Mouse (Mus musculus) cerebellum, adult 2 months (tissue): ENCODE results near the gene Tubgcp4. TPM values are rescaled to one million over a fixed set of nuclear protein-coding genes. Genes with fewer than 3 reads are reported as not detected.

Experiments
- DNase-seq, 2 experiments: peaks; one replicate each; pipeline ENCODE4 v3.0.0; 2021
- H3K27ac ChIP-seq: fragments of 200-500 bp; 2 replicates; pipeline ENCODE4 v1.5.1; 2012; ENCODE audit warnings: low read length, control low read depth, inconsistent platforms; ENCODE audit not compliant: insufficient read depth
- H3K27me3 ChIP-seq: fragments of 200-500 bp; 2 replicates; pipeline ENCODE4 v1.6.1; 2012; ENCODE audit warnings: inconsistent platforms, mild to moderate bottlenecking, low read length, moderate library complexity; ENCODE audit not compliant: control insufficient read depth, insufficient read depth
- H3K4me1 ChIP-seq: fragments of 200-500 bp; 2 replicates; pipeline ENCODE4 v1.6.1; 2011; ENCODE audit warnings: low read length; ENCODE audit not compliant: control insufficient read depth, insufficient read depth
- H3K4me3 ChIP-seq: fragments of 200-500 bp; replicated peaks from 2 replicates; pipeline ENCODE3; 2011; ENCODE audit warnings: mild to moderate bottlenecking, low read depth, low read length, control low read depth; ENCODE audit not compliant: insufficient read depth
- CTCF ChIP-seq: fragments of 200-500 bp; IDR thresholded peaks from 2 replicates; pipeline ENCODE4 v1.5.1; 2011; ENCODE audit warnings: low read depth, mild to moderate bottlenecking, control low read depth, low read length, moderate library complexity, borderline replicate concordance; ENCODE audit not compliant: insufficient read depth
- POLR2A ChIP-seq: fragments of 200-500 bp; IDR thresholded peaks from 2 replicates; pipeline ENCODE4 v1.6.1; 2011; ENCODE audit warnings: low read length, control low read depth, borderline replicate concordance; ENCODE audit not compliant: insufficient read depth
- WGBS: fragments of 180-500 bp; shearing (Covaris S2); methylation state at CpG from one replicate; pipeline ENCODE4 v1.1.7; 2018; 5-methylcytosine and 5-hydroxymethylcytosine counted together
- polyA plus RNA-seq: library from polyadenylated mRNA; depleted of rRNA; stranded (reverse); fragments of >200 nt; gene quantifications from 2 replicates; pipeline ENCODE4 v1.2.3, GENCODE M21; 2012; rRNA removed

The Tubgcp4 gene
- polyA plus RNA-seq, 1 experiment: 40.2 TPM

DNA sequence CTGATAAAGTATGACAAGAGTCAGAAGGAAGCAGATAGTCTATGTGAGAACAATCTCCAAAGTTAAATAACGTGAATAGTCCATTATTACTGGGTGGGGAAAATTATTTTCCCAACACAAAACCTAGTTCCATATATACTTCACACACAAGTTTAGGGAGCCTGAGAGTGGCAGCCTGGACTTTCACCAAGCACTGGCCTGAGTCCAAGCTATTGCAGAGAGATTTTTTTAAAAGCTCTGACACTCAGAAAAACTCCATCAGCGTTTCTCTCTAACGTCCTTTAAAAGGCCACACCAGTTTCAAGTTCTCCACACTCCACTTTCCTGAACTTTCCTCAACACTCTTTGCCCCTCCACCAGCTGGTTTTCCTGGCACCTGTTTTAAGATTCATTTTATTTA is 44.0 kb downstream of the Tubgcp4 start:
- H3K27me3 ChIP-seq: no peaks in the 10 kb centered on the region
- H3K4me3 ChIP-seq: no peak overlapping the region
- no peak for DNase-seq
- TF ChIP-seq POLR2A: no peak
- TF ChIP-seq CTCF: no peak
- peaks cover 3% of the 10 kb centered on the region; the same call in 1 of the 2 replicates for H3K4me1 ChIP-seq
- no peak overlapping the region for H3K27ac ChIP-seq
- 39% methylated on average over 3 of the region's 3 CpGs for WGBS

DNA sequence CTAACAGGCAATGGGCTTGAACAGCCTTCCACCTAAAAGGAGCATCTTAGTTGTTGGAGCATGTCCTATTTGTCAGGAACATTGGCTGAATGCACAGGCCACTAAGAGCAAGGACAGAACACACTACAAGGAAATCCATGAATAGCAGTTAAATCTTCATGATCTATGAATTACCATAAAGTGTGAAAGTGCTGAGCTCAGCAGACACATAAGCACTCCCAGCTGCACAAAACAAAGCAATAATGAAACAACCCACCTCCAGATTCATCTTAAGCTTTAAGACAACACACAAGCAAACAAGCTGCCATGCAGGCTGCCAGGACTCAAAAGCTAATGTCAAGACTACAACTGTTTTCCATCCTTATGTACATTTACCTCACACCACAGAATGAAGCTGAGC is 48.7 kb downstream of the Tubgcp4 start:
- TF ChIP-seq POLR2A: no peak
- TF ChIP-seq CTCF: no peak

DNA sequence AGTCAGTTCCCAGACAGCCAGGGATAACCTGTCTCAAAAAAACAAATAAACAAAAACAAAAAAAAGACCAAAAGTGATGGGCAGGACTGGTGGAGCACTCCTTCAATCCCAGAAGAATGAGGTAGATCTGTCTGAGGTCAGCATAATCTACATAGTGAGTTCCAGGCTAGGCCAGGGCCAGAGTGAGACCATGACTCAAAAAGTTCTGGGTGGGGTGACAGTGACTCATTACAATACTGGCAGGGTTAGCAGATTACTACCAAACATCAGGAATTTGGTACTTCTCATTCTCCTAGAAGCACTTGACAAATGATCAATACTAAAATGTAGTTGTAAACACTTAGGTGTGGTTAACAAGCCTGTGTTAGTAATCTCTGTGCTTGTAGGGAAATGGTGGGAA is 49.5 kb downstream of the Tubgcp4 start:
- no peak for DNase-seq
- Histone ChIP-seq H3K4me1 (peaks cover 3% of the 10 kb centered on the region), H3K4me3 (no peak overlapping the region), H3K27ac (no peak overlapping the region), H3K27me3 (no peaks in the 10 kb centered on the region)
- no peak for TF ChIP-seq CTCF

More for the DNA sequence above, 48.7 kb downstream of the Tubgcp4 start:
- H3K4me3 ChIP-seq: no peak overlapping the region
- H3K4me1 ChIP-seq: peaks cover 3% of the 10 kb centered on the region
- no peak for DNase-seq
- H3K27me3 ChIP-seq: no peaks in the 10 kb centered on the region
- H3K27ac ChIP-seq: no peak overlapping the region

DNA sequence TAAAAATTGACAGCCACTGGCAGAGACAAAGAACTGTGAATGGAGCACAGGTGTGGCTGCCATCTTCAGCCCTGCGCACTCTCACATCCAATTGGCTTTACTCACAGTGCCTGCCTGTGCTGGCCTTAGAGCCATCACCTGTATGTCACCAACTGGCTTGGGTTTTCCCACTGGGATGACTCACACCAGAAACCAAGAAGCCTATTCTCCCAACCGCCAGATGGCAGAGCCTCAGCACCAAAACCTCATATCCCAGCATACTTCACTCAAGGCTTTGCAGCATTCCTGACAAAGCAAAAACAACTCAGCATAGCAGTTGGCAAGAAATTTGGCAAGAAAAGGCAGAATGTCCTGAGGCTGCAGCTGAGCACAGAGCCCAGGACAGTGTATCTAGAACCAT is 52.6 kb downstream of the Tubgcp4 start:
- TF ChIP-seq POLR2A (no peak), CTCF (peak; percentile 82)
- WGBS: 6% methylated on average over 2 of the region's 2 CpGs
- no peaks in the 10 kb centered on the region for H3K27me3 ChIP-seq
- H3K4me3 ChIP-seq: no peak overlapping the region
- peak; percentile 79 to 90 for DNase-seq
- no peak overlapping the region for H3K27ac ChIP-seq
- no peaks in the 10 kb centered on the region; the same call in none of the 2 replicates for H3K4me1 ChIP-seq

DNA sequence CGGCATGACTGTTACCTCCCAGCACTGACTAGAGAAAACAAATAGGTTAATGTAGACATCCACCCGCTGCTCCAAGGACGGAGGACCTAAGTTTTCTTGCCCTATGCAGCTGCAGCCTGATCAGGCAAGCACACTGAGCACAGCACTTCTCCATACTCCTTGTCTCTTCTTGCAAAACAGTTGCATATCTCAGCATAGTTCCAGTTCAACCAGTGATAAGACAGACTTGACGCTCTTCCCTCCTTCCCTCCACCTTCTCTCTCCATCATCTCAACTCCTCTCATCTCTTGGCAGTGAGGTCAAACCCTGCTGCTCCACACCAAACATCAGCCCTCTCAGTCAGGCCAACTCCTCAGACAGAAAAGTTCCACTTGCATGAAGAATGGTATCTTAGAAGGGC is 57.7 kb downstream of the Tubgcp4 start:
- Histone ChIP-seq H3K27ac (no peak overlapping the region), H3K4me3 (no peak overlapping the region), H3K4me1 (no peaks in the 10 kb centered on the region; the same call in 1 of the 2 replicates), H3K27me3 (no peaks in the 10 kb centered on the region)
- DNase-seq: no peak
- WGBS: 89% methylated on average over 4 of the region's 4 CpGs
- TF ChIP-seq POLR2A (no peak), CTCF (no peak)

DNA sequence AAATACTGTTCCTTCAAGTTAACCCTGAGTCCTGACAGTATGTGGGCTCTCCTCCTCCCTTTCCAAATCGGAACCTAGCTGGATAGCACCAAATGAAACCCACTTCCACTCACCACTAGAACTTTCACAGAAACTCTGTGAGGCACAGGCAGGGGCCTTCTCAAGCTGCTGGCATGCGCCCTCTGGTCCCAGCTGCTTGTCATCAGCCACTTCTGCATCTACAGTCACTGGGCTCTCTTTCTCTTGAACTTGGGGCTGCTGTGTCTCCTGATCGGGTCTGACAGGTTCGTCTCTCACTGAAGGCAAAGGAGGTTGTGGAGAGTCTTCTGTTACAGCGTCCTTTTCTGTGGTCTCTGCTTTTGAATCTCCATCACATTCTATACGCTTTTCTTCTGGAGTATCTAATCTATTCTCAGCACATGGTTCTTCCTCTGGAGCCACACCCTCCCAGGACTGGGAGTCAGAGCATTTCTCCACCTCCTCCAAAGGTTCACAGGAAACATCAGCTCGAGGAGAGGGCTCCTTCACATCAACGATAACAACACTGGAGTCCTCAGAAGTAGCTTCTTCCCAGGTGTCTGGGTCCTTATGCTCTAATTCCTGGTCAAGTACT is 65.1 kb downstream of the Tubgcp4 start:
- Histone ChIP-seq H3K27me3 (no peaks in the 10 kb centered on the region; the same call in 1 of the 2 replicates), H3K4me1 (no peaks in the 10 kb centered on the region), H3K27ac (no peak overlapping the region), H3K4me3 (no peak overlapping the region)
- no peak for DNase-seq
- 92% methylated on average over 8 of the region's 8 CpGs for WGBS
- TF ChIP-seq CTCF (no peak), POLR2A (no peak)

DNA sequence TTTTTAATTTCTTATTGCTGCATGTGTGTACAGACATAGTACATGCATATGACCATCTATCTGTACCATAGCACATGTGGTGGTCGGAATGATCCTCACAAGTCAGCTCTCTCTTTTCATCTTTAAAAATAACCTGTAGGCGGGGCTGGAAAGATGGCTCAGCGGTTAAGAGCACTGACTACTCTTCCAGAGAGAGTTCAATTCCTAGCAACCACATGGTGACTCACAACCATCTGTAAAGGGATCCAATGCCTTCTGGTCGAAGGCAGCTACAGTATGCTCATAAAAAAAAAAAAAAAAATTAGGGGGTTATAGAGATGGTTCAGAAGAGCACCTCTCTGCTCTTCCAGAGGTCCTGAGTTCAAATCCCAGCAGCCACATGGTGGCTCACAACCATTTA is 69.0 kb downstream of the Tubgcp4 start:
- 75% methylated on average over 4 of the region's 4 CpGs for WGBS
- Histone ChIP-seq H3K27me3 (no peaks in the 10 kb centered on the region; the same call in 1 of the 2 replicates), H3K4me1 (no peaks in the 10 kb centered on the region), H3K4me3 (no peak overlapping the region), H3K27ac (no peak overlapping the region)
- no peak for TF ChIP-seq POLR2A
- TF ChIP-seq CTCF: no peak
- DNase-seq: no peak

DNA sequence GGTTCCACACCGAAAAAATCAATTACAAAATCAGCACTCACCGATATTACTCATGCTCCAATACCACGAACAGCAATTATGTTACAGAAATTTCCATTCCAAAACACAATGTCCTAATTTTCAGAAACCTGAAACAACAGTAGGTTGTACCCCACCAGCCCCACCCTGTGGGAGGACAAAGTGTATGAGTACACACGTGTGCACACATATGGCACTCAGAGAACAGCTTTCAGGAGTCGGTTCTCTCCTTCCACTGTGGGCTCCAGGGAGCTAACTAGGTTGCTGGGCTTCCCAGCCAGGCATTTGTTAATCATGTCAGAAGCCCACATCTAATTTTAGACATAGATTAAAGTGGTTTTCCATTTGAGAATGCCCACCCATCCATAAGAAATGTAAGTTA is 73.6 kb downstream of the Tubgcp4 start:
- no peak for DNase-seq
- WGBS: 72% methylated on average over 5 of the region's 5 CpGs
- Histone ChIP-seq H3K4me1 (no peaks in the 10 kb centered on the region), H3K27ac (no peak overlapping the region), H3K27me3 (no peaks in the 10 kb centered on the region; the same call in 1 of the 2 replicates), H3K4me3 (no peak overlapping the region)
- TF ChIP-seq CTCF (no peak), POLR2A (no peak)

Other genes starting within 250 kb of the Tubgcp4 start
- gene Ubr1, start 199.9 kb upstream of the Tubgcp4 start, polyA plus RNA-seq: 24.2 and 32.4 TPM in 2 replicates
- 68.0 and 73.6 TPM in 2 replicates for gene Tmem62, start 193.6 kb upstream of the Tubgcp4 start, polyA plus RNA-seq
- gene Ccndbp1, start 162.3 kb upstream of the Tubgcp4 start, polyA plus RNA-seq: 155 and 179 TPM in 2 replicates
- 0.38 and 0.51 TPM in 2 replicates for gene Epb42, start 133.6 kb upstream of the Tubgcp4 start, polyA plus RNA-seq
- 2.7 and 3.2 TPM in 2 replicates for gene Tgm5, start 84.8 kb upstream of the Tubgcp4 start, polyA plus RNA-seq
- gene Tgm7, start 60.9 kb upstream of the Tubgcp4 start, polyA plus RNA-seq: 1.3 and 1.4 TPM in 2 replicates
- gene Adal, start 30.2 kb upstream of the Tubgcp4 start, polyA plus RNA-seq: 26.3 and 26.7 TPM in 2 replicates
- gene Lcmt2, start 30.0 kb upstream of the Tubgcp4 start, polyA plus RNA-seq: 9.2 and 10.6 TPM in 2 replicates
- gene Zscan29, start 471 bp downstream of the Tubgcp4 start, polyA plus RNA-seq: 6.4 and 6.8 TPM in 2 replicates
- gene Trp53bp1, start 100.8 kb downstream of the Tubgcp4 start, polyA plus RNA-seq: 57.9 and 59.4 TPM in 2 replicates
- 223 and 254 TPM in 2 replicates for gene Map1a, start 118.9 kb downstream of the Tubgcp4 start, polyA plus RNA-seq
- gene Ppip5k1, start 184.7 kb downstream of the Tubgcp4 start, polyA plus RNA-seq: 160 and 183 TPM in 2 replicates
- 504 and 518 TPM in 2 replicates for gene Ckmt1, start 187.1 kb downstream of the Tubgcp4 start, polyA plus RNA-seq
- 0.62 and 0.81 TPM in 2 replicates for gene Strc, start 216.5 kb downstream of the Tubgcp4 start, polyA plus RNA-seq
- 96.5 and 99.1 TPM in 2 replicates for gene Pdia3, start 243.1 kb downstream of the Tubgcp4 start, polyA plus RNA-seq
- 7.1 and 7.4 TPM in 2 replicates for gene Catsper2, start 243.1 kb downstream of the Tubgcp4 start, polyA plus RNA-seq